Mouse (Mus musculus) heart, adult 2 months (tissue): ENCODE measurements at regions not wholly inside any gene's neighbourhood (a gene's known extent, or its start where the extent isn't known, plus 50 kb on each side); places are given as distances from the start of the nearest gene placed in this dataset.

ENCODE experiments used
- EP300 ChIP-seq: fragments of 200-500 bp; IDR thresholded peaks from 2 replicates; pipeline ENCODE4 v1.6.1; 2011; ENCODE audit warnings: low read depth, low read length, control low read depth; ENCODE audit not compliant: insufficient read depth
- POLR2A ChIP-seq: fragments of 200-500 bp; IDR thresholded peaks from 2 replicates; pipeline ENCODE4 v1.6.1; 2011; ENCODE audit warnings: mild to moderate bottlenecking, low read depth, low read length, control low read depth; ENCODE audit not compliant: insufficient read depth

- TF ChIP-seq POLR2A: no peak
- no peak for TF ChIP-seq EP300
Observed at GRCm38 (mm10) chr13:52036351-52036750, 189.9 kb downstream of the Gadd45g start.
